Mouse (Mus musculus) MEL (cell line): Measurements from ENCODE around the gene Nrf1. TPM values are rescaled to one million over a fixed set of nuclear protein-coding genes. Genes with fewer than 3 reads are reported as not detected.
A peak's percentile ranks its signal among the peaks of the same experiment; 100 is the strongest.

Experiments
- DNase-seq: peaks from one replicate; pipeline ENCODE4 v3.0.0; 2011; ENCODE audit warnings: low read depth, low spot score
- H3K27ac ChIP-seq: 2 replicates; pipeline ENCODE4 v1.5.1; 2012; ENCODE audit warnings: low read depth, mild to moderate bottlenecking, control low read depth, low read length, moderate library complexity; ENCODE audit not compliant: control insufficient read depth
- H3K27me3 ChIP-seq, 2 experiments: fragments of 150-350 bp in 1 of 2; sonication (generic) in 1 of 2; 2 replicates each; pipeline ENCODE4 v1.6.1; 2012; ENCODE audit warnings: low read length in 2 of 2, mild to moderate bottlenecking in 2 of 2, improper control_type of control experiment in 1 of 2, moderate library complexity in 1 of 2; ENCODE audit not compliant: insufficient read depth in 2 of 2, control insufficient read depth in 1 of 2
- H3K36me3 ChIP-seq, 2 experiments: 2 replicates each; pipeline ENCODE4 v1.6.1; 2012 to 2014; ENCODE audit warnings: low read length in 2 of 2, improper control_type of control experiment in 1 of 2, inconsistent platforms in 1 of 2, mild to moderate bottlenecking in 1 of 2; ENCODE audit not compliant: insufficient read depth in 2 of 2, control insufficient read depth in 1 of 2
- H3K4me1 ChIP-seq, 2 experiments: fragments of 150-350 bp in 1 of 2; sonication (generic) in 1 of 2; 2 replicates each; pipeline ENCODE4 v1.6.1; 2012; ENCODE audit warnings: low read length in 2 of 2, improper control_type of control experiment in 1 of 2, mild to moderate bottlenecking in 1 of 2; ENCODE audit not compliant: insufficient read depth in 2 of 2, control insufficient read depth in 1 of 2
- H3K4me3 ChIP-seq, 2 experiments: fragments of 150-350 bp in 1 of 2; sonication (generic) in 1 of 2; 2 replicates each; pipeline ENCODE4 v1.5.1; 2012; ENCODE audit warnings: low read depth in 2 of 2, low read length in 2 of 2, mild to moderate bottlenecking in 2 of 2, moderate library complexity in 2 of 2, control low read depth in 1 of 2, improper control_type of control experiment in 1 of 2; ENCODE audit not compliant: control insufficient read depth in 1 of 2, insufficient read depth in 1 of 2
- H3K79me2 ChIP-seq: 2 replicates; pipeline ENCODE4 v1.6.1; 2012; ENCODE audit warnings: mild to moderate bottlenecking, low read length, moderate library complexity; ENCODE audit not compliant: control insufficient read depth, poor library complexity, insufficient read depth
- H3K9ac ChIP-seq: 2 replicates; pipeline ENCODE4 v1.6.1; 2012; ENCODE audit warnings: low read depth, mild to moderate bottlenecking, control low read depth, low read length, moderate library complexity; ENCODE audit not compliant: control insufficient read depth, poor library complexity, severe bottlenecking
- H3K9me3 ChIP-seq: fragments of 150-350 bp; sonication (generic); replicated peaks from 2 replicates; pipeline ENCODE4 v1.6.1; 2012; ENCODE audit warnings: mild to moderate bottlenecking, low read length, improper control_type of control experiment, moderate library complexity; ENCODE audit not compliant: insufficient read depth
- BHLHE40 ChIP-seq: IDR thresholded peaks from 2 replicates; pipeline ENCODE4 v1.6.1; 2012; ENCODE audit warnings: low read depth, mild to moderate bottlenecking, inconsistent platforms, low read length, improper control_type of control experiment, borderline replicate concordance
- CHD1 ChIP-seq: IDR thresholded peaks from 2 replicates; pipeline ENCODE4 v1.6.1; 2012; ENCODE audit warnings: low read depth, mild to moderate bottlenecking, inconsistent platforms, low read length, improper control_type of control experiment
- CTCF ChIP-seq, 3 experiments: IDR thresholded peaks in 2 of 3; conservative IDR thresholded peaks in 1 of 3; 2 replicates each; pipeline ENCODE4 v1.5.1; 2011 to 2012; ENCODE audit warnings: low read length in 3 of 3, low read depth in 2 of 3, mild to moderate bottlenecking in 2 of 3, improper control_type of control experiment in 1 of 3, inconsistent platforms in 1 of 3, mixed read lengths in 1 of 3, moderate library complexity in 1 of 3; ENCODE audit not compliant: control insufficient read depth in 1 of 3, insufficient read depth in 1 of 3, poor library complexity in 1 of 3, severe bottlenecking in 1 of 3
- E2F4 ChIP-seq: IDR thresholded peaks from 2 replicates; pipeline ENCODE4 v1.6.1; 2011; ENCODE audit warnings: low read depth, low read length, improper control_type of control experiment, borderline replicate concordance
- EP300 ChIP-seq, 2 experiments: IDR thresholded peaks; 2 replicates each; pipeline ENCODE4 v1.6.1; 2011; ENCODE audit warnings: improper control_type of control experiment in 2 of 2, low read length in 2 of 2, low read depth in 1 of 2, mild to moderate bottlenecking in 1 of 2
- ETS1 ChIP-seq: IDR thresholded peaks from 2 replicates; pipeline ENCODE4 v1.6.1; 2012; ENCODE audit warnings: low read depth, mild to moderate bottlenecking, inconsistent platforms, low read length, improper control_type of control experiment, moderate library complexity
- GABPA ChIP-seq: IDR thresholded peaks from 2 replicates; pipeline ENCODE4 v1.6.1; 2012; ENCODE audit warnings: low read depth, mild to moderate bottlenecking, inconsistent platforms, low read length, improper control_type of control experiment, moderate library complexity
- GATA1 ChIP-seq: IDR thresholded peaks from 2 replicates; pipeline ENCODE4 v1.6.1; 2011; ENCODE audit warnings: low read depth, low read length, improper control_type of control experiment
- HCFC1 ChIP-seq: IDR thresholded peaks from 2 replicates; pipeline ENCODE4 v1.6.1; 2012; ENCODE audit warnings: low read depth, mild to moderate bottlenecking, inconsistent platforms, low read length, improper control_type of control experiment, moderate library complexity
- JUND ChIP-seq: IDR thresholded peaks from 2 replicates; pipeline ENCODE4 v1.6.1; 2011; ENCODE audit warnings: low read depth, mild to moderate bottlenecking, improper control_type of control experiment, low read length
- MAFK ChIP-seq: IDR thresholded peaks from 2 replicates; pipeline ENCODE4 v1.6.1; 2011; ENCODE audit warnings: low read depth, mild to moderate bottlenecking, low read length, improper control_type of control experiment, borderline replicate concordance
- MAX ChIP-seq: IDR thresholded peaks from 2 replicates; pipeline ENCODE4 v1.6.1; 2011; ENCODE audit warnings: low read length, improper control_type of control experiment
- MAZ ChIP-seq: IDR thresholded peaks from 2 replicates; pipeline ENCODE4 v1.6.1; 2012; ENCODE audit warnings: low read depth, mild to moderate bottlenecking, inconsistent platforms, low read length, improper control_type of control experiment
- MXI1 ChIP-seq: IDR thresholded peaks from 2 replicates; pipeline ENCODE4 v1.6.1; 2011; ENCODE audit warnings: mild to moderate bottlenecking, low read depth, low read length, improper control_type of control experiment
- NELFE ChIP-seq: IDR thresholded peaks from 2 replicates; pipeline ENCODE4 v1.6.1; 2011; ENCODE audit warnings: low read depth, low read length, improper control_type of control experiment
- NRF1 ChIP-seq: IDR thresholded peaks from 2 replicates; pipeline ENCODE4 v1.6.1; 2014; ENCODE audit warnings: low read depth, mild to moderate bottlenecking, inconsistent platforms, low read length, improper control_type of control experiment, moderate library complexity; ENCODE audit not compliant: poor library complexity, insufficient read depth, severe bottlenecking
- POLR2A ChIP-seq, 2 experiments: IDR thresholded peaks; 2 replicates each; pipeline ENCODE4 v1.6.1; 2011 to 2012; ENCODE audit warnings: low read length in 2 of 2, mild to moderate bottlenecking in 2 of 2, control low read depth in 1 of 2, improper control_type of control experiment in 1 of 2, low read depth in 1 of 2, moderate library complexity in 1 of 2; ENCODE audit not compliant: control insufficient read depth in 1 of 2, insufficient read depth in 1 of 2, poor library complexity in 1 of 2
- POLR2AphosphoS2 ChIP-seq: IDR thresholded peaks from 2 replicates; pipeline ENCODE4 v1.6.1; 2011; ENCODE audit warnings: low read length, improper control_type of control experiment
- POLR2AphosphoS5 ChIP-seq: IDR thresholded peaks from 2 replicates; pipeline ENCODE4 v1.6.1; 2012; ENCODE audit warnings: low read depth, borderline replicate concordance, mild to moderate bottlenecking, inconsistent platforms, low read length, moderate library complexity, mixed read lengths
- SIN3A ChIP-seq: IDR thresholded peaks from 2 replicates; pipeline ENCODE4 v1.6.1; 2012; ENCODE audit warnings: low read length, improper control_type of control experiment, inconsistent platforms
- SMC3 ChIP-seq: IDR thresholded peaks from 2 replicates; pipeline ENCODE4 v1.6.1; 2011; ENCODE audit warnings: low read depth, low read length, improper control_type of control experiment
- TCF12 ChIP-seq: IDR thresholded peaks from 2 replicates; pipeline ENCODE4 v1.6.1; 2014; ENCODE audit warnings: low read depth, mild to moderate bottlenecking, inconsistent platforms, low read length, improper control_type of control experiment, moderate library complexity
- USF1 ChIP-seq: IDR thresholded peaks from 2 replicates; pipeline ENCODE4 v1.6.1; 2014; ENCODE audit warnings: low read depth, mild to moderate bottlenecking, inconsistent platforms, low read length, improper control_type of control experiment, moderate library complexity
- ZC3H11A ChIP-seq: IDR thresholded peaks from 2 replicates; pipeline ENCODE4 v1.6.1; 2012; ENCODE audit warnings: low read depth, mild to moderate bottlenecking, inconsistent platforms, low read length, improper control_type of control experiment
- ZMIZ1 ChIP-seq: IDR thresholded peaks from 2 replicates; pipeline ENCODE4 v1.6.1; 2012; ENCODE audit warnings: low read depth, mild to moderate bottlenecking, inconsistent platforms, low read length, improper control_type of control experiment, moderate library complexity
- ZNF384 ChIP-seq: IDR thresholded peaks from 2 replicates; pipeline ENCODE4 v1.6.1; 2012; ENCODE audit warnings: low read depth, mild to moderate bottlenecking, inconsistent platforms, low read length, improper control_type of control experiment
- polyA plus RNA-seq, 2 experiments: library from polyadenylated mRNA; stranded (reverse) in 1 of 2; unstranded in 1 of 2; fragments of >175 nt in 1 of 2; fragments of >200 nt in 1 of 2; gene quantifications; 2 replicates each; pipeline versions ENCODE4 v1.2.1 to v1.2.4; 2012; ENCODE audit warnings: low replicate concordance in 2 of 2, low read depth in 1 of 2; ENCODE audit not compliant: insufficient read length in 2 of 2, insufficient read depth in 1 of 2, missing spikeins in 1 of 2
- total RNA-seq: library from RNA; depleted of rRNA; stranded (reverse); fragments of 300-350 nt; gene quantifications from 2 replicates; pipeline ENCODE4 v1.2.3, GENCODE M21; 2012; rRNA removed

The Nrf1 gene
- total RNA-seq (60.4 and 65.2 TPM in 2 replicates), polyA plus RNA-seq (10 to 100 TPM; 56.5 to 93.7 TPM)

- TF ChIP-seq HCFC1: peak; percentile 72
- TF ChIP-seq BHLHE40: peak; percentile 68; the same call in 1 of the 2 replicates
- TF ChIP-seq ZC3H11A: no peak
- TF ChIP-seq NELFE: peak; percentile 96
- TF ChIP-seq GABPA: no peak
- peak; percentile 84 for TF ChIP-seq POLR2AphosphoS2
- TF ChIP-seq ZMIZ1: peak; percentile 94
- TF ChIP-seq MAX: peak; percentile 51; the same call in 1 of the 2 replicates
- TF ChIP-seq CTCF (IDR thresholded peaks at IDR 0.05 in 2 of 3, conservative IDR thresholded peaks at IDR 0.05 in 1 of 3; ENCODE audit: control insufficient read depth in 1 of 3, insufficient read depth in 1 of 3, low read depth in 2 of 3, low read length in 3 of 3, poor library complexity in 1 of 3, severe bottlenecking in 1 of 3): no peak
- 0 out of 2 replicates have a peak, but pooled peaks have one; percentile 31 for TF ChIP-seq E2F4
- no peak for TF ChIP-seq ZNF384
- TF ChIP-seq GATA1: no peak
- no peak for TF ChIP-seq USF1
- TF ChIP-seq EP300 (IDR thresholded peaks at IDR 0.05; ENCODE audit: low read depth in 1 of 2, low read length in 2 of 2): peak in 1 of 2 experiments; percentile 25; a peak in 2 of 4 replicates
- peak; percentile 97; the same call in 1 of the 2 replicates for TF ChIP-seq CHD1
- TF ChIP-seq JUND: no peak
- peak; percentile 59 for TF ChIP-seq SIN3A
- peak; percentile 80 for TF ChIP-seq MAZ
- TF ChIP-seq TCF12: peak; percentile 30; the same call in 1 of the 2 replicates
- TF ChIP-seq POLR2A (IDR thresholded peaks at IDR 0.05; ENCODE audit: control insufficient read depth in 1 of 2, insufficient read depth in 1 of 2, low read depth in 1 of 2, low read length in 2 of 2, poor library complexity in 1 of 2): peak; percentile 87 to 89; a peak in 3 of 4 replicates
- no peak for TF ChIP-seq MAFK
- TF ChIP-seq ETS1: 0 out of 2 replicates have a peak, but pooled peaks have one; percentile 28
- no peak for TF ChIP-seq SMC3
- TF ChIP-seq MXI1: peak; percentile 52; the same call in 1 of the 2 replicates
- no peak for TF ChIP-seq POLR2AphosphoS5
- TF ChIP-seq NRF1: peak; percentile 81
- TF ChIP-seq, all 39 proteins: peak for 16
- Histone ChIP-seq H3K27me3 (no peaks in the 10 kb centered on the region), H3K79me2 (peaks cover 50% of the 10 kb centered on the region), H3K36me3 (peaks cover 2 to 29% of the 10 kb centered on the region in 2 experiments; a peak in 3 of 4 replicates), H3K4me3 (peak within 1 kb of the TSS; percentile 67 to 98), H3K9me3 (no peaks in the 10 kb centered on the region), H3K9ac (peak within 1 kb of the TSS; percentile 99), H3K4me1 (peaks cover 14 to 18% of the 10 kb centered on the region in 2 experiments; a peak in 3 of 4 replicates), H3K27ac (peak within 1 kb of the TSS; percentile 97)
- peak; percentile 89 for DNase-seq
These were observed at the start of gene Nrf1 for GRCm38 (mm10) chr6:30047271-30048162. Gene Nrf1 (plus strand): TSS chr6:30047988.
